Mouse (Mus musculus) duodenum, adult 2 months (tissue): Measurements from ENCODE around the gene Gm11939. TPM values are rescaled to one million over a fixed set of nuclear protein-coding genes. Genes with fewer than 3 reads are reported as not detected.

Experiments
- polyA plus RNA-seq: library from polyadenylated mRNA; depleted of rRNA; stranded (reverse); fragments of >200 nt; gene quantifications from 2 replicates; pipeline ENCODE4 v1.2.3, GENCODE M21; 2012; ENCODE audit warnings: low replicate concordance; rRNA removed

Gm11939 gene
- polyA plus RNA-seq = not detected in 2 replicates

GRCm38 (mm10) chr11:99559366-99559765 lies at the start of gene Gm11939:
Gene Gm11939, minus strand, starts transcription at chr11:99559466.

GRCm38 (mm10) chr11:99603208-99603607 lies 43.9 kb upstream of the Gm11939 start, which contains the start of gene Gm11938:
Gene Gm11938, minus strand, starts transcription at chr11:99603308.

GRCm38 (mm10) chr11:99597742-99598141 lies 38.5 kb upstream of the Gm11939 start, which contains the start of gene Krtap9-3:
Gene Krtap9-3, minus strand, starts transcription at chr11:99598105.

GRCm38 (mm10) chr11:99590981-99591380 lies 31.7 kb upstream of the Gm11939 start, which contains the start of gene Krtap1-3:
Gene Krtap1-3, minus strand, starts transcription at chr11:99591339.

GRCm38 (mm10) chr11:99583245-99583704 lies 24.0 kb upstream of the Gm11939 start, which contains the start of gene Krtap1-4:
Gene Krtap1-4, minus strand, starts transcription at chr11:99583654.

GRCm38 (mm10) chr11:99580636-99581035 lies 21.4 kb upstream of the Gm11939 start, which contains the start of gene Krtap1-5:
Gene Krtap1-5, minus strand, starts transcription at chr11:99581016.

GRCm38 (mm10) chr11:99566530-99566929 lies 7.3 kb upstream of the Gm11939 start, which contains the start of gene Krtap3-1:
Gene Krtap3-1, minus strand, starts transcription at chr11:99566630.

GRCm38 (mm10) chr11:99556753-99557152 lies 2.5 kb downstream of the Gm11939 start, which contains the start of gene Krtap3-2:
Gene Krtap3-2, minus strand, starts transcription at chr11:99556853.

GRCm38 (mm10) chr11:99550765-99551164 lies 8.5 kb downstream of the Gm11939 start, which contains the start of gene Krtap3-3:
Gene Krtap3-3, minus strand, starts transcription at chr11:99550865.

GRCm38 (mm10) chr11:99521288-99521860 lies 37.9 kb downstream of the Gm11939 start, which contains the start of gene Krt39:
Gene Krt39, minus strand, starts transcription at chr11:99521338.

Other genes with a start within 250 kb of the Gm11939 start
- not detected in 2 replicates for gene Krt25, start 236.5 kb downstream of the Gm11939 start, polyA plus RNA-seq
- not detected in 2 replicates for gene Krt26, start 221.5 kb downstream of the Gm11939 start, polyA plus RNA-seq
- gene Krt27, start 208.4 kb downstream of the Gm11939 start, polyA plus RNA-seq = not detected in 2 replicates
- 0.15 TPM in 1 of 2 replicates, not detected in the other for gene Krt28, start 184.6 kb downstream of the Gm11939 start, polyA plus RNA-seq
- 0.22 and 0.31 TPM in 2 replicates for gene Krt10, start 170.1 kb downstream of the Gm11939 start, polyA plus RNA-seq
- 2.3 and 5.4 TPM in 2 replicates for gene Krt12, start 137.2 kb downstream of the Gm11939 start, polyA plus RNA-seq
- 90.1 and 382 TPM in 2 replicates for gene Krt20, start 121.3 kb downstream of the Gm11939 start, polyA plus RNA-seq
- gene Krt23, start 66.3 kb downstream of the Gm11939 start, polyA plus RNA-seq = 2.5 and 23.6 TPM in 2 replicates
- gene Krt39, start 38.1 kb downstream of the Gm11939 start, polyA plus RNA-seq = not detected in 2 replicates
- not detected in 2 replicates for gene Krt40, start 16.3 kb downstream of the Gm11939 start, polyA plus RNA-seq
- not detected in 2 replicates for gene Krtap3-3, start 8.6 kb downstream of the Gm11939 start, polyA plus RNA-seq
- gene Krtap3-2, start 2.6 kb downstream of the Gm11939 start, polyA plus RNA-seq = not detected in 2 replicates
- gene Krtap3-1, start 7.2 kb upstream of the Gm11939 start, polyA plus RNA-seq = 0.21 TPM in 1 of 2 replicates, not detected in the other
- gene Krtap1-5, start 21.6 kb upstream of the Gm11939 start, polyA plus RNA-seq = not detected in 2 replicates
- not detected in 2 replicates for gene Krtap1-4, start 24.2 kb upstream of the Gm11939 start, polyA plus RNA-seq
- gene Krtap1-3, start 31.9 kb upstream of the Gm11939 start, polyA plus RNA-seq = not detected in 2 replicates
- not detected in 2 replicates for gene Krtap9-3, start 38.6 kb upstream of the Gm11939 start, polyA plus RNA-seq
- gene Gm11938, start 43.8 kb upstream of the Gm11939 start, polyA plus RNA-seq = not detected in 2 replicates
- gene Gm11937, start 50.7 kb upstream of the Gm11939 start, polyA plus RNA-seq = not detected in 2 replicates
- 0.27 TPM in 1 of 2 replicates, not detected in the other for gene Krtap2-4, start 55.4 kb upstream of the Gm11939 start, polyA plus RNA-seq
- gene Gm11562, start 61.0 kb upstream of the Gm11939 start, polyA plus RNA-seq = not detected in 2 replicates
- gene Krtap4-1, start 68.8 kb upstream of the Gm11939 start, polyA plus RNA-seq = not detected in 2 replicates
- gene Krtap4-2, start 75.6 kb upstream of the Gm11939 start, polyA plus RNA-seq = not detected in 2 replicates
- gene Krtap4-7, start 84.6 kb upstream of the Gm11939 start, polyA plus RNA-seq = not detected in 2 replicates
- not detected in 2 replicates for gene Gm11555, start 90.8 kb upstream of the Gm11939 start, polyA plus RNA-seq
- gene Gm11563, start 99.5 kb upstream of the Gm11939 start, polyA plus RNA-seq = not detected in 2 replicates
- not detected in 2 replicates for gene Krtap4-6, start 106.5 kb upstream of the Gm11939 start, polyA plus RNA-seq
- gene Gm14190, start 131.3 kb upstream of the Gm11939 start, polyA plus RNA-seq = not detected in 2 replicates
- gene Gm14180, start 174.8 kb upstream of the Gm11939 start, polyA plus RNA-seq = not detected in 2 replicates
- gene Gm11595, start 213.4 kb upstream of the Gm11939 start, polyA plus RNA-seq = not detected in 2 replicates
- not detected in 2 replicates for gene Krtap4-8, start 221.2 kb upstream of the Gm11939 start, polyA plus RNA-seq
- not detected in 2 replicates for gene Krtap4-9, start 225.7 kb upstream of the Gm11939 start, polyA plus RNA-seq
- gene Gm11596, start 234.0 kb upstream of the Gm11939 start, polyA plus RNA-seq = not detected in 2 replicates
- gene Gm11569, start 239.5 kb upstream of the Gm11939 start, polyA plus RNA-seq = not detected in 2 replicates
- not detected in 2 replicates for gene Gm11554, start 245.0 kb upstream of the Gm11939 start, polyA plus RNA-seq